Mouse (Mus musculus) ES-Bruce4 (cell line): Measurements from ENCODE around the gene Fermt3.

Experiments used
- CTCF ChIP-seq: IDR thresholded peaks from one replicate; pipeline ENCODE4 v1.8.1; 2011; ENCODE audit warnings: low read depth, low read length
- EP300 ChIP-seq: IDR thresholded peaks from 2 replicates; pipeline ENCODE4 v1.6.1; 2011; ENCODE audit warnings: low read depth, low read length; ENCODE audit not compliant: insufficient read depth
- POLR2A ChIP-seq: IDR thresholded peaks from one replicate; pipeline ENCODE4 v1.8.1; 2011; ENCODE audit warnings: low read length; ENCODE audit not compliant: insufficient read depth

DNA sequence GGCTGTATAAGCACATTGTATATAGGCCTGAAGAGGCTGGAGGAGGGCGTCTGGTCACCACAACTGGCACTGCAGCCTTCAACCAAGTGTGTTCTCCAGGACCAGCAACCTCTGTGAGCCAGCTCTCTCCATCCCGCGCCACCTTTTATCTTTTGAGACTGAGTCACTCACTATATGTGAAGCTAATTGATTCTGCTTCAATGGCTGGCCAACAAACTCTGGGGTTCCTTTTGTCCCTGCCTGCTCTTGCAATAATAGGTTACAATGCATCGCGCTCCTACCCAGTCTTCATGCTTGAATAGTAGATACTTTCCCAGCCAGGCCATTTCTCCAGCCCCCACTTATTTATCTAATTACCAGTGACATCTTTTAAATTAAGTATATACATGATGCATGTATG is 35.6 kb downstream of the Fermt3 start:
- TF ChIP-seq POLR2A (no peak), CTCF (no peak), EP300 (no peak)
